Mouse (Mus musculus): Measurements from ENCODE around the gene Dnajb4. TPM values are rescaled to one million over a fixed set of nuclear protein-coding genes. Genes with fewer than 3 reads are reported as not detected.

The Dnajb4 gene
- polyA plus RNA-seq, 1 experiment, result not detected

DNA sequence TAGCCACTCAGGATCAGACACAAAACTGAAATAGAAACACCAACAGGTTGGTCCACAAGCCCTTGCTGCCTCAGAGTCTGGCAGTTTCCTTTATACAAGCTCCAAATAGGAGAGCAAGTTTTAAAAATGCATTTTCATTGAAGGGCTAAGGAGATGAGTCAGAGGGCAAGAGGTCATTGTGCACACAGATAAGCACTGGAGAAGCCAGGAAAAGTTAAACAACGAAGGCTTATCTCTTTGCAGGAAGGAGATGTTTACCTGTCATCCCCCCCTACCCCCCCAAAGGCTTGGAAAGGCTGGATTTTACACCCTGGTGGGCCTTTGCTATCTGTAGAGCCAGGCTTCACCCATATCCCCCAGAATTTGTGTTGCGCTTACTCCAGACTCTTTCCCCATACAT is 38.9 kb downstream of the Dnajb4 start:
- 90% methylated on average over 2 of the region's 2 CpGs for WGBS
- TF ChIP-seq POLR2A (IDR thresholded peaks at IDR 0.05; ENCODE audit: insufficient read depth, low read depth, low read length), result no peak
- TF ChIP-seq CTCF (IDR thresholded peaks at IDR 0.05; ENCODE audit: insufficient read depth, low read depth, low read length), result no peak

DNA sequence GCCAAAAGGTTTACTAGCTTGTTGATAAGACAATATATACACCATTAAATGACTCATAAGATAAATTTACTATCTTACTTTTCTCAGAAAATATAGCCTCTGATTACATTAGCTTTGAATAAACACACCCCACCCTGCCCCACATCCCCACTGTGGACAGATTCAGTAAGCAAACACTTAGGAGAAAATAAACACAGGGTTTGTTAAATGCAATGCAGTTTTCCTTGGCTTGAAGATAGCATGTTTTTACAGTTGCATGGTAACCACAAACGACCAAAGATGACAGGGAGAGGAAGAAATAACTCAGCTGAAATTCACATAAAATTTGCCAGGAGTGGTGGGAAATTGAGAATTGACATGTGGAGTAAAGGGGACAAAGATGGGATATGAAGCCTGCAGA is 39.7 kb downstream of the Dnajb4 start:
- 21% methylated on average over 1 of the region's 1 CpGs for WGBS
- Histone ChIP-seq H3K27ac (ENCODE audit: insufficient read depth, low read depth, low read length) (no peak overlapping the region), H3K4me3 (ENCODE audit: insufficient read depth, low read depth, low read length) (no peak overlapping the region), H3K4me1 (ENCODE audit: control insufficient read depth, insufficient read depth, low read length) (peaks cover 14% of the 10 kb centered on the region)
- TF ChIP-seq CTCF (IDR thresholded peaks at IDR 0.05; ENCODE audit: insufficient read depth, low read depth, low read length) (no peak), POLR2A (IDR thresholded peaks at IDR 0.05; ENCODE audit: insufficient read depth, low read depth, low read length) (no peak)

More for the DNA sequence above, 38.9 kb downstream of the Dnajb4 start:
- peaks cover 7% of the 10 kb centered on the region for H3K4me1 ChIP-seq (ENCODE audit: control insufficient read depth, insufficient read depth, low read length)
- H3K4me3 ChIP-seq (ENCODE audit: insufficient read depth, low read depth, low read length), result no peak overlapping the region
- no peak overlapping the region for H3K27ac ChIP-seq (ENCODE audit: insufficient read depth, low read depth, low read length)

- Histone ChIP-seq H3K27ac (ENCODE audit: insufficient read depth, low read depth, low read length) (no peak overlapping the region), H3K4me3 (ENCODE audit: insufficient read depth, low read depth, low read length) (no peak overlapping the region), H3K4me1 (ENCODE audit: control insufficient read depth, insufficient read depth, low read length) (peaks cover 17% of the 10 kb centered on the region)
- WGBS, result 96% methylated on average over 10 of the region's 10 CpGs
- no peak for TF ChIP-seq POLR2A (IDR thresholded peaks at IDR 0.05; ENCODE audit: insufficient read depth, low read depth, low read length)
- no peak for TF ChIP-seq CTCF (IDR thresholded peaks at IDR 0.05; ENCODE audit: insufficient read depth, low read depth, low read length)
These were observed 42.1 kb downstream of the Dnajb4 start for GRCm38 (mm10) chr3:152168007-152168406.

DNA sequence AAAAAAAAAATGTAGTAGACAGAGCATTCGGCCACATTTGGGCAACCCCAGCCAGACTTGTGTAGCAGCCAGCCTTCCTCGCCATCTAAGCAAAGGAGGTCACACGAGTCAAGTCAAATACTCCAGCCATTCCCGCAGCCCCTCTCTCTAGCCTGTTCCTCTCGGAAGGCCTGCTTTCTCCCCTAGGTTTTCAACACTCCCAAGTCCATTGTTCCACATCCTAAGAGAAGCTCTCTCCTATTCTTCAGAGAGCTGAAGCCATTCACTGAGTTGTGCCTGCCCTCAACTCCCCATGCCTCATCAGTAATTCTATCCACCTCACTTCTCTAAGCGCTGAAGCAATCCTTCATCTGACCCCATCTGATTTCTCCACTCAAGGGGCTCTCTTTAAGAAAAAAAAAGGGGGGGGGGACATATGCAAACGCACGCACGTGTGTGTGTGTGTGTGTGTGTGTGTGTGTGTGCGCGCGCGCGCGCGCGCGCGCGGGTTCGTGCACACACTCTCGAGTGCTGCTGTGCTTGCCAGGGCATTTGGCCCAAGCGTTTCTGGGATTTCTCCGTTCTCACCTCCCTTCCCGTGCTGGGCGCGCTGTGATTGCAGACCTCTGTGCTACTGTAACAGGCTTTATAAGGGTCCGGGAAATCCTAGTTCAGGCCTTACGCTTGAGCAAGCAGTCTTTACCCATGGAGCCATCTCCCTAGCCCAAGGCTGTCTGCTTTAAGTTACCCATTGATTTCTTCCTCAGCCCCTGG is 43.2 kb downstream of the Dnajb4 start:
- 19% methylated on average over 29 of the region's 29 CpGs for WGBS
- TF ChIP-seq POLR2A (IDR thresholded peaks at IDR 0.05; ENCODE audit: insufficient read depth, low read depth, low read length), result no peak
- no peak for TF ChIP-seq CTCF (IDR thresholded peaks at IDR 0.05; ENCODE audit: insufficient read depth, low read depth, low read length)
- Histone ChIP-seq H3K4me1 (ENCODE audit: control insufficient read depth, insufficient read depth, low read length) (peaks cover 17% of the 10 kb centered on the region), H3K4me3 (ENCODE audit: insufficient read depth, low read depth, low read length) (peak overlapping the region; percentile 17), H3K27ac (ENCODE audit: insufficient read depth, low read depth, low read length) (no peak overlapping the region)

GRCm38 (mm10) chr3:152166099-152166423 is 44.0 kb downstream of the Dnajb4 start, which contains the start of gene Gipc2:
Gene Gipc2, minus strand, starts transcription at chr3:152166230.
- Histone ChIP-seq H3K4me1 (ENCODE audit: control insufficient read depth, insufficient read depth, low read length) (peaks cover 17% of the 10 kb centered on the region), H3K27ac (ENCODE audit: insufficient read depth, low read depth, low read length) (no peak within 1 kb of the TSS), H3K4me3 (ENCODE audit: insufficient read depth, low read depth, low read length) (peak within 1 kb of the TSS; percentile 43)
- TF ChIP-seq CTCF (IDR thresholded peaks at IDR 0.05; ENCODE audit: insufficient read depth, low read depth, low read length) (no peak), POLR2A (IDR thresholded peaks at IDR 0.05; ENCODE audit: insufficient read depth, low read depth, low read length) (no peak)
- WGBS, result 24% methylated on average over 10 of the region's 10 CpGs

- TF ChIP-seq CTCF (IDR thresholded peaks at IDR 0.05; ENCODE audit: insufficient read depth, low read depth, low read length), result no peak
- TF ChIP-seq POLR2A (IDR thresholded peaks at IDR 0.05; ENCODE audit: insufficient read depth, low read depth, low read length), result no peak
- peaks cover 17% of the 10 kb centered on the region for H3K4me1 ChIP-seq (ENCODE audit: control insufficient read depth, insufficient read depth, low read length)
- H3K27ac ChIP-seq (ENCODE audit: insufficient read depth, low read depth, low read length), result no peak overlapping the region
- 4% methylated on average over 53 of the region's 53 CpGs for WGBS
- peak overlapping the region; percentile 43 for H3K4me3 ChIP-seq (ENCODE audit: insufficient read depth, low read depth, low read length)
These were observed 44.6 kb downstream of the Dnajb4 start for GRCm38 (mm10) chr3:152165351-152166098.

DNA sequence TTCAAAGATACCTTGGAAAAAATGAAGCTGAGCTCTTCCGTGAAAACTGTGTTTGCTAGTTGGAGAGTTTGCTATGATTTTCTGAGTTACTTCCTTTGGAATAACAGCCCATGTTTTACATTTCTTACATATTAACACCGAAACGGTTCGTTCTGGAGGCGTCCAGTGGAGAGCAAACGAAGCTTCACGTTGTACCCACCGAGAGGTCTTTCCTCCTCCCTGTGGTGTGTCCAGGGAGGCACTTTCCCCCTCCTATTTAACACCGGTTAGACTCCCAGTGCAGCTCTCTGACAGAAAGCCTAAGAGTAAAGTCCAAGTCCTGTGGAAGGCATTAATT is 45.1 kb downstream of the Dnajb4 start:
- Histone ChIP-seq H3K27ac (ENCODE audit: insufficient read depth, low read depth, low read length) (no peak overlapping the region), H3K4me1 (ENCODE audit: control insufficient read depth, insufficient read depth, low read length) (peaks cover 17% of the 10 kb centered on the region), H3K4me3 (ENCODE audit: insufficient read depth, low read depth, low read length) (no peak overlapping the region)
- TF ChIP-seq CTCF (IDR thresholded peaks at IDR 0.05; ENCODE audit: insufficient read depth, low read depth, low read length), result no peak
- no peak for TF ChIP-seq POLR2A (IDR thresholded peaks at IDR 0.05; ENCODE audit: insufficient read depth, low read depth, low read length)
- 42% methylated on average over 9 of the region's 9 CpGs for WGBS

DNA sequence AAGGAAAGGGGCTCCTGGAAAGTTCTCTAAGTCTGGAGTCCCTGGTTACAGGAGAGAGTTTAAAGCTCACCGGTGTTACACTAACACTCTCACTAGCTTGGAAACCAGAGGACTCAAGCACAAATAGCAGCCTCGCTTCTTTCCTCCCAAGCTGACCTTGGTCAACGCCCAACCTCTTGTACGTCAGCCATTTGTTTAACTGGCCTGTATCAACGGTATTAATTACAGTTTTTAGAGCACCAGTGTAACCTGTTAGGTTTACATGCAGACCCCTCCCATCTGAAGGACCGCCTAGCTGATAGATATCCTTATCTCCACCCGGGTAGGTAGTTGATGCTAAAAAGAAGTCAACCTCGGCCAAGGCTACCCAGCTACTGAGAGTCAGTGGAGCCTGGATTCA is 46.8 kb downstream of the Dnajb4 start:
- H3K4me1 ChIP-seq (ENCODE audit: control insufficient read depth, insufficient read depth, low read length), result peaks cover 17% of the 10 kb centered on the region
- WGBS, result 93% methylated on average over 8 of the region's 8 CpGs
- TF ChIP-seq CTCF (IDR thresholded peaks at IDR 0.05; ENCODE audit: insufficient read depth, low read depth, low read length) (no peak), POLR2A (IDR thresholded peaks at IDR 0.05; ENCODE audit: insufficient read depth, low read depth, low read length) (no peak)
- no peak overlapping the region for H3K27ac ChIP-seq (ENCODE audit: insufficient read depth, low read depth, low read length)
- no peak overlapping the region for H3K4me3 ChIP-seq (ENCODE audit: insufficient read depth, low read depth, low read length)

DNA sequence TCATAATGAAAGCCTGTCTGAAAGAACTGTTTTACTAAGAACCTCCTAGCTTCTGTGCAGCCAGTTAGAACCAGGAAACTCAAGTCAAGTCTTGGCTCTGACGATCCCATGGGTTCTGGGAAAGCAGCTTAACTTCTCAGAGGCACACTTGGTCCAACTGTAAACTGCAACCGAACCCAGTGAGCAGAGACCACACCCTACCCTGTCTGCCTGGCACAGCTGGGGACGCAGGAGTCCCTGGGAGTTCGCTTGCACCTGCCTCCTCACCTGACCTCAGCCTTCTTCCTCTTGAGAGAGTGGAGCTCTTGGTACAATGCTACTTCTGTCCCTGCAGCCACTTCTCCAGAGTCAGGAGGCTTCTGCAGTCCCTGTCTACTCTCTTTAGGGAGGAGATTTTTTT is 49.5 kb downstream of the Dnajb4 start:
- Histone ChIP-seq H3K27ac (ENCODE audit: insufficient read depth, low read depth, low read length) (no peak overlapping the region), H3K4me3 (ENCODE audit: insufficient read depth, low read depth, low read length) (no peak overlapping the region), H3K4me1 (ENCODE audit: control insufficient read depth, insufficient read depth, low read length) (peaks cover 5% of the 10 kb centered on the region)
- no peak for TF ChIP-seq POLR2A (IDR thresholded peaks at IDR 0.05; ENCODE audit: insufficient read depth, low read depth, low read length)
- no peak for TF ChIP-seq CTCF (IDR thresholded peaks at IDR 0.05; ENCODE audit: insufficient read depth, low read depth, low read length)
- 77% methylated on average over 4 of the region's 4 CpGs for WGBS
